Mouse (Mus musculus): ENCODE measurements around the gene Olfr742. TPM values are rescaled to one million over a fixed set of nuclear protein-coding genes. Genes with fewer than 3 reads are reported as not detected.

Gene Olfr742
- not detected in 2 replicates for polyA plus RNA-seq (2014; fragmentation: Nextera tagmentation; extraction: Ambion mirVana)

DNA sequence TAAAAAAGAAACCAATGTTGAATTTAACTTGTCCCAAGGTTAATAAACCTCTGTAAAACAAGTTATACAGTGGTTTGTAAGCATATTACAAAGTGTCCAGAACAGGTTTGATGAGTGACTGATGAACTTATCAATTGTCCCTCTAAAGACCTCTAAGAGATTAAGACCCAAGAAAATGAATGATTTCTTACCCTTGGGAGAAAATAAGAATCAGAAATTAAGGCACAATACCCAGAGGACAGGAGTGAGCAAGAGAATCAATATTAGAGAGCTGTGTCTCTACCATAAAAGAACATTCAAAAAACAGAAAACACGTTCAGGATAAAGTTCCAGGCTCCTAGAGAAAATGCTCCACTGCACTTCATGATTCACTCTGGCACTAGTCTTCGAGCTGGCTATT, at the start of gene Olfr742:
Olfr742 (plus strand) TSS at position 301 of the 400 bp plus-strand sequence.
- WGBS: 67% methylated on average over 2 of the region's 2 CpGs
- DNase-seq (no peak), ATAC-seq (ENCODE audit: low FRiP score, low TSS enrichment) (no peak)
- Histone ChIP-seq H3K27me3 (ENCODE audit: control insufficient read depth, insufficient read depth, low read length) (no peaks in the 10 kb centered on the region), H3K9ac (replicated peaks; ENCODE audit: low read length) (no peak within 1 kb of the TSS), H3K9me3 (ENCODE audit: control insufficient read depth, low read length) (no peaks in the 10 kb centered on the region), H3K4me2 (ENCODE audit: low read length) (no peak within 1 kb of the TSS), H3K4me3 (replicated peaks; ENCODE audit: low read depth, low read length) (no peak within 1 kb of the TSS), H3K4me1 (ENCODE audit: control insufficient read depth, insufficient read depth, low read length) (no peaks in the 10 kb centered on the region), H3K36me3 (ENCODE audit: control insufficient read depth, insufficient read depth, low read length) (no peaks in the 10 kb centered on the region), H3K27ac (replicated peaks; ENCODE audit: low read depth, low read length) (no peak within 1 kb of the TSS)

DNA sequence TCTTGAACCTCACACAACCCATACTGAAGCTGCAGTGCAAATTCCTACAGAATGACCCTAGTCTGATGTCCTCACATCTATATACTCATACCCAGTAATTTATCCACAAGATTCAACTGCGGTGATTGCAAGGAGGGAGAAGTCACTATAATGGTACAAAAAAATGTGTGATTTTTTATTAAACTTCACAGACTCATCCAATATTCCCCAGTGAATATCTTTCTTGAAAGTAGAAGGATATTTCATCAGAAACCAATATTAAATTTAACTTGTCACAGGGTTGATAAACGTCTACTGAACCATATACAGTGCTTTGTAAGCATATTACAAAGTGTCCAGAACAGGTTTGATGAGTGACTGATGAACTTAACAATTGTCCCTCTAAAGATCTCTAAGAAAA, 31.0 kb upstream of the Olfr742 start, which contains the start of gene Olfr741:
Olfr741 (plus strand) TSS at position 301 of the 400 bp plus-strand sequence.
- no peaks in the 10 kb centered on the region for H3K9me3 ChIP-seq (ENCODE audit: control insufficient read depth, low read length)
- no peak within 1 kb of the TSS for H3K4me2 ChIP-seq (ENCODE audit: low read length)
- ATAC-seq (ENCODE audit: low FRiP score, low TSS enrichment) (no peak), DNase-seq (no peak)
- no peak within 1 kb of the TSS for H3K9ac ChIP-seq (replicated peaks; ENCODE audit: low read length)
- H3K4me1 ChIP-seq (ENCODE audit: control insufficient read depth, insufficient read depth, low read length): no peaks in the 10 kb centered on the region
- WGBS: 76% methylated on average over 2 of the region's 2 CpGs
- no peak within 1 kb of the TSS for H3K4me3 ChIP-seq (replicated peaks; ENCODE audit: low read depth, low read length)
- no peaks in the 10 kb centered on the region for H3K36me3 ChIP-seq (ENCODE audit: control insufficient read depth, insufficient read depth, low read length)
- H3K27me3 ChIP-seq (ENCODE audit: control insufficient read depth, insufficient read depth, low read length): no peaks in the 10 kb centered on the region
- no peak within 1 kb of the TSS for H3K27ac ChIP-seq (replicated peaks; ENCODE audit: low read depth, low read length)

DNA sequence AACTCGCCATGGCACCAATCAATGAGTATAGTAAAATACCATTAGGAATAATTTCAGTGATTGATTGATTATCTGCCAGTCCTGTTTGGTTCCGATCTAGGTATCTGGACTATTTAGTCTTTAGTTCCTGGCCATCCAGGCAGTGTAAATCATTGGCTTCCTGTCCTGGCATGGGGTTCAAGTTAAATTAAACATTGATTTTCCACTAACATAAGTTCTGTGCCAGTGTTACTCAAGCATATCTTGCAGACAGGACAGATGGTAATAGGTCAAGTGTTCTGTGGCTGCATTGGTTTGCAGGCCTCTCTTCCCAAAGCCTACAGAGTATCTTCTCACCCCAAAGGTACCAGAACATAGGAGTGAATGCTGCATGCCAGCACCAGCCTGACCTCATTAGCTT, 25.0 kb upstream of the Olfr742 start:
- no peaks in the 10 kb centered on the region for H3K36me3 ChIP-seq (ENCODE audit: control insufficient read depth, insufficient read depth, low read length)
- no peaks in the 10 kb centered on the region for H3K27me3 ChIP-seq (ENCODE audit: control insufficient read depth, insufficient read depth, low read length)
- DNase-seq: no peak
- no peak for ATAC-seq (ENCODE audit: low FRiP score, low TSS enrichment)
- no peak overlapping the region for H3K27ac ChIP-seq (replicated peaks; ENCODE audit: low read depth, low read length)
- 81% methylated on average over 2 of the region's 2 CpGs for WGBS
- H3K9ac ChIP-seq (replicated peaks; ENCODE audit: low read length): no peak overlapping the region
- no peaks in the 10 kb centered on the region for H3K4me1 ChIP-seq (ENCODE audit: control insufficient read depth, insufficient read depth, low read length)
- H3K4me3 ChIP-seq (replicated peaks; ENCODE audit: low read depth, low read length): no peak overlapping the region
- no peak overlapping the region for H3K4me2 ChIP-seq (ENCODE audit: low read length)
- H3K9me3 ChIP-seq (ENCODE audit: control insufficient read depth, low read length): no peaks in the 10 kb centered on the region

DNA sequence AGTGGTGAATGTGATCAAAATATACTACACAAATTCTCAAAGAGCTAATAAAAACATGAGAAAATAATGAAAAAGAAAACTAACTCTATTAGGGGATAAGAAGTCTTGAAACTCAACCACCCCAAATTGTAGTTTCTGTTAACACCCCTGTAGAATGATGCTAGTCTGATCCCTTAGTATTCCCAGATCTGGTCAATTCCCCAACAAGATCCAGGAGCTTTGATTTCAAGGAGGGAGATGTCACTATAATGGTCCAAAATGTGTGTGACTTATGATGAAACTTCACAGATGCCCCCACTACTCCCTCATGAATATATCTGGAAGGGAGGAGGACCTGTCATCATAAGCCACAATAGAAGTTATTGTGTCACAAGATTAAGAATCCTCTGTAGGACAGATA, 18.1 kb downstream of the Olfr742 start, which contains the start of gene Olfr743:
Olfr743 (plus strand) TSS at position 301 of the 400 bp plus-strand sequence.
- no peaks in the 10 kb centered on the region for H3K9me3 ChIP-seq (ENCODE audit: control insufficient read depth, low read length)
- H3K4me2 ChIP-seq (ENCODE audit: low read length): no peak within 1 kb of the TSS
- H3K9ac ChIP-seq (replicated peaks; ENCODE audit: low read length): no peak within 1 kb of the TSS
- no peak within 1 kb of the TSS for H3K27ac ChIP-seq (replicated peaks; ENCODE audit: low read depth, low read length)
- H3K4me3 ChIP-seq (replicated peaks; ENCODE audit: low read depth, low read length): no peak within 1 kb of the TSS
- no peak for DNase-seq
- ATAC-seq (ENCODE audit: low FRiP score, low TSS enrichment): no peak
- no peaks in the 10 kb centered on the region for H3K4me1 ChIP-seq (ENCODE audit: control insufficient read depth, insufficient read depth, low read length)
- H3K36me3 ChIP-seq (ENCODE audit: control insufficient read depth, insufficient read depth, low read length): no peaks in the 10 kb centered on the region
- H3K27me3 ChIP-seq (ENCODE audit: control insufficient read depth, insufficient read depth, low read length): no peaks in the 10 kb centered on the region

DNA sequence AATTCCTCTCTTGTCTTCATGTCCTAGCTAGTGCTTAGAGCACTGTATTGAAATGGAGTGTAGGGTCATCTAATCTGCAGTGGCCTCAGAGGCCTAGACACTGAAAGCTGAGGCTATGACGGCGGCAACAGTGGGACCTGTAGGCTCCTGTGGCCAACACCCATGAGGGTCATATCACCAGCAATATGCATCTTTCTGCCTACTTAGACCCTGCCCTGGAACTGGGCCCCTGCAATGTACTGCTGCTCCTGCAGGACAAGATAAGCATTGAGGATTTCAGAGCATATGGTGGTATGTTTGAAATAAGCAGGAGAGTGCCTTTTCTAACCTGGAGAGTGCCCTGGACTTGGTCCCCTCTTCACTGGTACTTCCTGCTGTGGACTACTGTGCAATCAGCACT, 49.3 kb downstream of the Olfr742 start:
- no peak overlapping the region for H3K4me3 ChIP-seq (replicated peaks; ENCODE audit: low read depth, low read length)
- H3K36me3 ChIP-seq (ENCODE audit: control insufficient read depth, insufficient read depth, low read length): no peaks in the 10 kb centered on the region
- WGBS: 98% methylated on average over 2 of the region's 2 CpGs
- H3K4me1 ChIP-seq (ENCODE audit: control insufficient read depth, insufficient read depth, low read length): no peaks in the 10 kb centered on the region
- DNase-seq: no peak
- H3K27me3 ChIP-seq (ENCODE audit: control insufficient read depth, insufficient read depth, low read length): no peaks in the 10 kb centered on the region
- no peaks in the 10 kb centered on the region for H3K9me3 ChIP-seq (ENCODE audit: control insufficient read depth, low read length)
- no peak overlapping the region for H3K4me2 ChIP-seq (ENCODE audit: low read length)
- no peak overlapping the region for H3K27ac ChIP-seq (replicated peaks; ENCODE audit: low read depth, low read length)
- no peak for ATAC-seq (ENCODE audit: low FRiP score, low TSS enrichment)
- H3K9ac ChIP-seq (replicated peaks; ENCODE audit: low read length): no peak overlapping the region

Other genes starting within 250 kb of the Olfr742 start
- not detected in 2 replicates for gene Olfr732, start 219.4 kb upstream of the Olfr742 start, polyA plus RNA-seq (2014; fragmentation: Nextera tagmentation; extraction: Ambion mirVana)
- not detected in 2 replicates for gene Olfr733, start 202.1 kb upstream of the Olfr742 start, polyA plus RNA-seq (2014; fragmentation: Nextera tagmentation; extraction: Ambion mirVana)
- gene Olfr734, start 176.8 kb upstream of the Olfr742 start, polyA plus RNA-seq (2014; fragmentation: Nextera tagmentation; extraction: Ambion mirVana): not detected in 2 replicates
- gene Olfr735, start 154.7 kb upstream of the Olfr742 start, polyA plus RNA-seq (2014; fragmentation: Nextera tagmentation; extraction: Ambion mirVana): not detected in 2 replicates
- not detected in 2 replicates for gene Tlr11, start 145.7 kb upstream of the Olfr742 start, polyA plus RNA-seq (2014; fragmentation: Nextera tagmentation; extraction: Ambion mirVana)
- not detected in 2 replicates for gene Olfr736, start 122.4 kb upstream of the Olfr742 start, polyA plus RNA-seq (2014; fragmentation: Nextera tagmentation; extraction: Ambion mirVana)
- not detected in 2 replicates for gene Olfr738, start 96.0 kb upstream of the Olfr742 start, polyA plus RNA-seq (2014; fragmentation: Nextera tagmentation; extraction: Ambion mirVana)
- not detected in 2 replicates for gene Olfr739, start 85.0 kb upstream of the Olfr742 start, polyA plus RNA-seq (2014; fragmentation: Nextera tagmentation; extraction: Ambion mirVana)
- gene Olfr740, start 58.1 kb upstream of the Olfr742 start, polyA plus RNA-seq (2014; fragmentation: Nextera tagmentation; extraction: Ambion mirVana): not detected in 2 replicates
- not detected in 2 replicates for gene Olfr741, start 30.9 kb upstream of the Olfr742 start, polyA plus RNA-seq (2014; fragmentation: Nextera tagmentation; extraction: Ambion mirVana)
- gene Olfr743, start 18.2 kb downstream of the Olfr742 start, polyA plus RNA-seq (2014; fragmentation: Nextera tagmentation; extraction: Ambion mirVana): not detected in 2 replicates
- not detected in 2 replicates for gene Olfr744, start 111.3 kb downstream of the Olfr742 start, polyA plus RNA-seq (2014; fragmentation: Nextera tagmentation; extraction: Ambion mirVana)
- not detected in 2 replicates for gene Olfr745, start 135.8 kb downstream of the Olfr742 start, polyA plus RNA-seq (2014; fragmentation: Nextera tagmentation; extraction: Ambion mirVana)
- not detected in 2 replicates for gene Olfr746, start 143.5 kb downstream of the Olfr742 start, polyA plus RNA-seq (2014; fragmentation: Nextera tagmentation; extraction: Ambion mirVana)
- not detected in 2 replicates for gene Olfr747, start 189.6 kb downstream of the Olfr742 start, polyA plus RNA-seq (2014; fragmentation: Nextera tagmentation; extraction: Ambion mirVana)
- gene Olfr748, start 203.8 kb downstream of the Olfr742 start, polyA plus RNA-seq (2014; fragmentation: Nextera tagmentation; extraction: Ambion mirVana): not detected in 2 replicates
- not detected in 2 replicates for gene Olfr749, start 241.5 kb downstream of the Olfr742 start, polyA plus RNA-seq (2014; fragmentation: Nextera tagmentation; extraction: Ambion mirVana)